In the genomic region with DNA sequence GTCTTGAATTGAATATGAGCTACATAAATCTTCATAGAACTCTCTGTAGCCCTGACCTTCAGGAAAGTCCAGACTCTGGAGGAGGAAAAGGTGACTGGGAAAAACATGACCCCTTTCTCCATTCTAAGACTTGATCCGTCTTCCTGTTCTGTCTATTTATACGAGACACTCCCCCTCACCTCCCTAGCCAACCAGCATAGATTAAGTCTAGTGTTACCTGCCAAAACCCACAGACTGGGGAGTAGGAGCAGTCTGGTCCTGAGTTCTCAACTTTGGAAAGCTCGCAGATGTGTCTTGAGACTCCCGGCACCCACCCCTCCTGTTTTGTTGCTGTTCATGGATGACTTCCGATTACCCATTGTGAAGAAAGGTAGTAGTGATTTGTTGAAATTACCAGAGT, we compare ENCODE assay signal across 15 mouse cellular contexts.
DNase-seq lines count a peak whose midpoint lies in the region; ATAC-seq and TF ChIP-seq lines count a peak whose summit lies in the region.
"Had no signal": no experiment of that assay in that cellular context is flagged by ENCODE, and none has a peak within 500 bp of the region (broad histone marks: within the 10 kb centered on the region; RNA-seq: fewer than 3 reads in every experiment).

No protein-coding gene starts in this region.

- no peak for TF ChIP-seq CTCF in stomach, postnatal 0 days (IDR thresholded peaks at IDR 0.05; ENCODE audit: low read depth)

- no peak overlapping the region for H3K4me3 ChIP-seq in heart, embryonic 10.5 days
- no peak overlapping the region for H3K4me3 ChIP-seq in stomach, embryonic 16.5 days (replicated peaks; ENCODE audit: low read length)
- H3K4me3 ChIP-seq in stomach, postnatal 0 days (ENCODE audit: low read depth, low read length): no peak overlapping the region
- no peak overlapping the region for H3K4me3 ChIP-seq in heart, embryonic 14.5 days (ENCODE audit: control insufficient read depth in 1 of 2, insufficient read depth in 1 of 2, low read depth in 1 of 2, low read length in 2 of 2)
- no peak overlapping the region for H3K4me3 ChIP-seq in midbrain, embryonic 10.5 days
- H3K4me3 ChIP-seq: forebrain, embryonic 15.5 days; hindbrain, embryonic 12.5 days; liver, embryonic 15.5 days; midbrain, embryonic 13.5 days; neural tube, embryonic 13.5 days had no signal

- no peak overlapping the region for H3K9ac ChIP-seq in stomach, embryonic 16.5 days (ENCODE audit: low read length)
- no peak overlapping the region for H3K9ac ChIP-seq in stomach, postnatal 0 days (ENCODE audit: low read length)
- H3K9ac ChIP-seq in heart, embryonic 14.5 days (ENCODE audit: low read length): no peak overlapping the region
- H3K9ac ChIP-seq: forebrain, embryonic 15.5 days; hindbrain, embryonic 12.5 days; liver, embryonic 15.5 days; midbrain, embryonic 13.5 days; neural tube, embryonic 13.5 days had no signal

- no peak overlapping the region for H3K4me2 ChIP-seq in stomach, embryonic 16.5 days (ENCODE audit: low read depth, low read length)
- no peak overlapping the region for H3K4me2 ChIP-seq in stomach, postnatal 0 days (replicated peaks; ENCODE audit: low read depth)
- H3K4me2 ChIP-seq in heart, embryonic 14.5 days (ENCODE audit: low read length): no peak overlapping the region
- H3K4me2 ChIP-seq: forebrain, embryonic 15.5 days; hindbrain, embryonic 12.5 days; liver, embryonic 15.5 days; midbrain, embryonic 13.5 days; neural tube, embryonic 13.5 days had no signal

- 67% methylated on average over 5 of the region's 5 CpGs for WGBS in heart, embryonic 10.5 days
- 56% methylated on average over 5 of the region's 5 CpGs for WGBS in stomach, embryonic 16.5 days
- 56% methylated on average over 5 of the region's 5 CpGs for WGBS in stomach, postnatal 0 days
- WGBS in heart, embryonic 14.5 days: 58% methylated on average over 5 of the region's 5 CpGs
- WGBS in midbrain, embryonic 10.5 days: 86% methylated on average over 5 of the region's 5 CpGs

- H3K27ac ChIP-seq in heart, embryonic 10.5 days: no peak overlapping the region
- peak overlapping the region; percentile 42; the same call in 1 of the 2 replicates for H3K27ac ChIP-seq in stomach, embryonic 16.5 days (ENCODE audit: low read length)
- no peak overlapping the region for H3K27ac ChIP-seq in stomach, postnatal 0 days (replicated peaks)
- H3K27ac ChIP-seq in heart, embryonic 14.5 days (replicated peaks in 1 of 2; ENCODE audit: control insufficient read depth in 1 of 2, insufficient read depth in 1 of 2, low read depth in 2 of 2, low read length in 2 of 2): 0 out of 4 replicates have a peak overlapping the region, but pooled peaks of 1 of the 2 experiments have one; percentile 51
- no peak overlapping the region for H3K27ac ChIP-seq in midbrain, embryonic 10.5 days (replicated peaks)
- H3K27ac ChIP-seq: forebrain, embryonic 15.5 days; hindbrain, embryonic 12.5 days; liver, embryonic 15.5 days; neural tube, embryonic 13.5 days had no signal

- H3K36me3 ChIP-seq in heart, embryonic 10.5 days: no peaks in the 10 kb centered on the region
- H3K36me3 ChIP-seq in stomach, embryonic 16.5 days (ENCODE audit: control insufficient read depth, insufficient read depth, low read length): no peaks in the 10 kb centered on the region
- 0 out of 2 replicates have a peak, but pooled peaks cover 2% of the 10 kb centered on the region for H3K36me3 ChIP-seq in stomach, postnatal 0 days (ENCODE audit: control insufficient read depth, insufficient read depth, low read length)
- no peaks in the 10 kb centered on the region for H3K36me3 ChIP-seq in heart, embryonic 14.5 days (ENCODE audit: control insufficient read depth, insufficient read depth, low read length)
- H3K36me3 ChIP-seq in midbrain, embryonic 10.5 days: no peaks in the 10 kb centered on the region
- H3K36me3 ChIP-seq: forebrain, embryonic 15.5 days; hindbrain, embryonic 12.5 days; liver, embryonic 15.5 days; midbrain, embryonic 13.5 days; neural tube, embryonic 13.5 days had no signal

- no peaks in the 10 kb centered on the region for H3K9me3 ChIP-seq in heart, embryonic 10.5 days
- no peaks in the 10 kb centered on the region for H3K9me3 ChIP-seq in stomach, embryonic 16.5 days (replicated peaks; ENCODE audit: control insufficient read depth, low read length)
- H3K9me3 ChIP-seq in stomach, postnatal 0 days (ENCODE audit: control insufficient read depth, low read length): no peaks in the 10 kb centered on the region
- no peaks in the 10 kb centered on the region for H3K9me3 ChIP-seq in heart, embryonic 14.5 days (ENCODE audit: control insufficient read depth, low read length)
- H3K9me3 ChIP-seq in midbrain, embryonic 10.5 days (replicated peaks): no peaks in the 10 kb centered on the region
- H3K9me3 ChIP-seq: forebrain, embryonic 15.5 days; hindbrain, embryonic 12.5 days; liver, embryonic 15.5 days; midbrain, embryonic 13.5 days; neural tube, embryonic 13.5 days had no signal

- peak; percentile 59 to 70 for DNase-seq in heart, adult 18-20 months
- DNase-seq in heart, embryonic 10.5 days (ENCODE audit: low spot score): no peak
- no peak for DNase-seq in stomach, postnatal 0 days (ENCODE audit: low spot score)
- DNase-seq in kidney, postnatal 4 days: peak; percentile 15 to 23
- DNase-seq in adrenal gland, adult 8-10 months: no peak
- DNase-seq in midbrain, embryonic 10.5 days (ENCODE audit: low spot score): no peak
- DNase-seq: cerebellum, adult 8-10 months; thymus, postnatal 14 days had no signal

- no peak for ATAC-seq in stomach, embryonic 16.5 days (ENCODE audit: insufficient read depth, low FRiP score)
- no peak for ATAC-seq in stomach, postnatal 0 days (ENCODE audit: low FRiP score, low TSS enrichment)
- ATAC-seq in heart, embryonic 14.5 days (ENCODE audit: insufficient number of reproducible peaks, insufficient read depth, low FRiP score, low read depth): 0 out of 2 replicates have a peak, but pooled peaks have one; percentile 50
- ATAC-seq: forebrain, embryonic 15.5 days; midbrain, embryonic 13.5 days had no signal

- H3K4me1 ChIP-seq in heart, embryonic 10.5 days: peaks cover 4% of the 10 kb centered on the region; the same call in 1 of the 2 replicates
- H3K4me1 ChIP-seq in stomach, embryonic 16.5 days (ENCODE audit: control insufficient read depth, insufficient read depth, low read length): peaks cover 6% of the 10 kb centered on the region
- H3K4me1 ChIP-seq in stomach, postnatal 0 days (replicated peaks; ENCODE audit: control insufficient read depth, insufficient read depth): no peaks in the 10 kb centered on the region
- H3K4me1 ChIP-seq in heart, embryonic 14.5 days (ENCODE audit: control insufficient read depth in 2 of 2, insufficient read depth in 2 of 2, low read length in 2 of 2): peaks cover 7 to 17% of the 10 kb centered on the region in 2 experiments
- peaks cover 20% of the 10 kb centered on the region for H3K4me1 ChIP-seq in midbrain, embryonic 10.5 days
- H3K4me1 ChIP-seq: hindbrain, embryonic 12.5 days had no signal

- no peak for TF ChIP-seq EP300 in stomach, postnatal 0 days (optimal IDR thresholded peaks at IDR 0.05)

- H3K27me3 ChIP-seq in heart, embryonic 10.5 days (ENCODE audit: insufficient read depth, poor library complexity, severe bottlenecking): no peaks in the 10 kb centered on the region
- H3K27me3 ChIP-seq in stomach, embryonic 16.5 days (ENCODE audit: control insufficient read depth, insufficient read depth, low read length): no peaks in the 10 kb centered on the region
- H3K27me3 ChIP-seq in stomach, postnatal 0 days (ENCODE audit: control insufficient read depth, insufficient read depth, low read length): no peaks in the 10 kb centered on the region
- H3K27me3 ChIP-seq in heart, embryonic 14.5 days (ENCODE audit: control insufficient read depth, insufficient read depth, low read length): no peaks in the 10 kb centered on the region
- H3K27me3 ChIP-seq in midbrain, embryonic 10.5 days (ENCODE audit: low read depth, poor library complexity, severe bottlenecking): no peaks in the 10 kb centered on the region
- H3K27me3 ChIP-seq: forebrain, embryonic 15.5 days; hindbrain, embryonic 12.5 days; liver, embryonic 15.5 days; midbrain, embryonic 13.5 days; neural tube, embryonic 13.5 days had no signal

Comparison
In these comparisons a context has a peak if more than half of its experiments do, and no peak if none do; other contexts are left out.
1. DNase-seq: peak in heart, adult 18-20 months (2 of 2) and kidney, postnatal 4 days (2 of 2); none in heart, embryonic 10.5 days (single experiment), stomach, postnatal 0 days (single experiment), adrenal gland, adult 8-10 months (single experiment) and midbrain, embryonic 10.5 days (single experiment).